Mouse (Mus musculus): ENCODE results near the gene H2afy.

Gene H2afy

GRCm38 (mm10) chr13:56110694-56111531 lies 25.2 kb downstream of the H2afy start:
- DNase-seq = no peak

- no peak for DNase-seq
Observed at GRCm38 (mm10) chr13:56109703-56110102, 26.5 kb downstream of the H2afy start.

GRCm38 (mm10) chr13:56108849-56109519 lies 27.2 kb downstream of the H2afy start:
- no peak for DNase-seq

- peak; percentile 13 for DNase-seq
Observed at GRCm38 (mm10) chr13:56104971-56105391, 31.2 kb downstream of the H2afy start.

GRCm38 (mm10) chr13:56103796-56104746 lies 32.1 kb downstream of the H2afy start:
- DNase-seq = no peak

GRCm38 (mm10) chr13:56102160-56102559 lies 34.0 kb downstream of the H2afy start:
- no peak for DNase-seq

- DNase-seq = no peak
Observed at GRCm38 (mm10) chr13:56095601-56096195, 40.5 kb downstream of the H2afy start.

- no peak for DNase-seq
Observed at GRCm38 (mm10) chr13:56094544-56094943, 41.6 kb downstream of the H2afy start.

GRCm38 (mm10) chr13:56093680-56094079 lies 42.5 kb downstream of the H2afy start:
- DNase-seq = no peak

GRCm38 (mm10) chr13:56092606-56093005 lies 43.6 kb downstream of the H2afy start:
- DNase-seq = no peak

GRCm38 (mm10) chr13:56090597-56090996 lies 45.6 kb downstream of the H2afy start:
- DNase-seq = no peak

GRCm38 (mm10) chr13:56088602-56089001 lies 47.6 kb downstream of the H2afy start:
- DNase-seq = no peak

GRCm38 (mm10) chr13:56087936-56088335 lies 48.2 kb downstream of the H2afy start:
- no peak for DNase-seq

GRCm38 (mm10) chr13:56084146-56084905 lies 51.8 kb downstream of the H2afy start:
- DNase-seq = no peak

- no peak for DNase-seq
Observed at GRCm38 (mm10) chr13:56081656-56082055, 54.5 kb downstream of the H2afy start.

- no peak for DNase-seq
Observed at GRCm38 (mm10) chr13:56079616-56080015, 56.5 kb downstream of the H2afy start.

GRCm38 (mm10) chr13:56078724-56079262 lies 57.4 kb downstream of the H2afy start:
- no peak for DNase-seq

GRCm38 (mm10) chr13:56075930-56076329 lies 60.2 kb downstream of the H2afy start:
- DNase-seq = no peak

GRCm38 (mm10) chr13:56073186-56073585 lies 63.0 kb downstream of the H2afy start:
- DNase-seq = no peak

GRCm38 (mm10) chr13:56072268-56072607 lies 63.9 kb downstream of the H2afy start:
- DNase-seq = no peak

GRCm38 (mm10) chr13:56071586-56072267 lies 64.4 kb downstream of the H2afy start:
- DNase-seq = no peak

All from kidney, adult 9 months (tissue).